Mouse (Mus musculus) liver, embryonic 16.5 days (tissue): ENCODE data around the gene Fgfr3. TPM values are rescaled to one million over a fixed set of nuclear protein-coding genes. Genes with fewer than 3 reads are reported as not detected.

ENCODE experiments used
- ATAC-seq: fragments of 200-750 bp; cut with Nextera tagmentation; 2 replicates; pipeline ENCODE4 v1.8.0; 2017; ENCODE audit warnings: low read depth, mild to moderate bottlenecking, moderate number of reproducible peaks, moderate library complexity
- H3K27ac ChIP-seq: fragments of 300-500 bp; sonication (generic); 2 replicates; pipeline ENCODE4 v1.5.1; 2014; ENCODE audit warnings: mild to moderate bottlenecking, low read length
- H3K27me3 ChIP-seq: fragments of 300-500 bp; sonication (generic); 2 replicates; pipeline ENCODE4 v1.6.1; 2014; ENCODE audit warnings: low read depth, low read length, mixed read lengths; ENCODE audit not compliant: control insufficient read depth, insufficient read depth
- H3K36me3 ChIP-seq: fragments of 300-500 bp; sonication (generic); 2 replicates; pipeline ENCODE4 v1.6.1; 2014; ENCODE audit warnings: mild to moderate bottlenecking; ENCODE audit not compliant: control insufficient read depth, insufficient read depth
- H3K4me1 ChIP-seq: fragments of 300-500 bp; sonication (generic); 2 replicates; pipeline ENCODE4 v1.6.1; 2014; ENCODE audit warnings: low read depth, low read length, mixed read lengths; ENCODE audit not compliant: control insufficient read depth
- H3K4me2 ChIP-seq: fragments of 300-500 bp; sonication (generic); 2 replicates; pipeline ENCODE4 v1.6.1; 2014; ENCODE audit warnings: low read depth, low read length, mixed read lengths
- H3K4me3 ChIP-seq: fragments of 300-500 bp; sonication (generic); 2 replicates; pipeline ENCODE4 v1.5.1; 2014; ENCODE audit warnings: low read depth, mild to moderate bottlenecking, low read length
- H3K9ac ChIP-seq: fragments of 300-500 bp; sonication (generic); 2 replicates; pipeline ENCODE4 v1.6.1; 2014; ENCODE audit warnings: low read depth, low read length
- H3K9me3 ChIP-seq: fragments of 300-500 bp; sonication (generic); replicated peaks from 2 replicates; pipeline ENCODE4 v1.6.1; 2016; ENCODE audit warnings: low read length; ENCODE audit not compliant: control insufficient read depth
- WGBS: fragments of 180-500 bp; shearing (Covaris S2); extraction: QIAGEN DNeasy Blood & Tissue Kit; methylation state at CpG from one replicate; pipeline ENCODE4 v1.1.7; 2014; ENCODE audit not compliant: insufficient replicate concordance; 5-methylcytosine and 5-hydroxymethylcytosine counted together
- polyA plus RNA-seq: library from polyadenylated mRNA; unstranded; fragments of >200 nt; fragmentation: Nextera tagmentation; extraction: Ambion mirVana; gene quantifications from 2 replicates; pipeline ENCODE4 v1.2.1, GENCODE M21; 2015

The Fgfr3 gene
- polyA plus RNA-seq, 1 experiment from 2014 or later = 3.4 TPM

DNA sequence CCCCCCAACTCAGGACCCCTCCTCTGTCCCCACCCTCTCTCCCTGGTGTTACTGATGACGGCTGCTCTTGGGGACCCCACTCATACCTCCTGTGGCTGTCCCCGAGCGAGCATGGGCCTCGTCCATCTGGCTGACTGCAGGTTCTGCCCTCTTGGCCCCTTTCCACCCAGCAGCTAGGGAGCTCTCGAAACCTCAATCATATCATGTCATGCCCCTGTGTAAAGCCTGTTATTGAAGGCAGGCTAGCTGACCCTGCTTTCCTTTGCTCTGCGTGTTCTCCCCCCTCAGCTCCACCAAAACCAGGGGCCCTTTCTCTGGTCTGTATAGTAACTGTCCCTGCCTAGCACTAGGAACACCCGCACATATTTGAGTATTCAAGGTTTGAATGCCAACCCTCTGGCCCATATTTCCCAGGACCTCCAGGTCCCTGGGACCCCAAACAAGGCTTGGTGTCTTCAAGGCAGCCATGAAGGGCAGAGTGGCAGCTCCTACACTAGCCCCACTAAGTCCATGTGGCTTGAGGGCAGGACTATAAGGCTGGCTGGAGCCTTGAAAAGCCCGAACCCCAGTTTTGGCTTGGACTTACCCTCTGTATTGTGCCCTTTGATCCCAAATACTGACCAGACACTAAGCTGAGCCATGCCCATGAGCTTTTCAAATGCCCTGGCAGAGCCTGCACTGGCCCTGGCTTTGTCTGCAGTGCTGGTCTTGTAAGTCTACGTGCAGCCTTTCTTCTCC, 15.7 kb upstream of the Fgfr3 start:
- no peaks in the 10 kb centered on the region for H3K36me3 ChIP-seq
- H3K4me3 ChIP-seq = no peak overlapping the region
- H3K4me2 ChIP-seq = no peak overlapping the region
- no peaks in the 10 kb centered on the region; the same call in 1 of the 2 replicates for H3K4me1 ChIP-seq
- no peak overlapping the region for H3K9ac ChIP-seq
- no peaks in the 10 kb centered on the region for H3K9me3 ChIP-seq
- WGBS = 43% methylated on average over 9 of the region's 9 CpGs
- no peak for ATAC-seq
- H3K27me3 ChIP-seq = no peaks in the 10 kb centered on the region
- no peak overlapping the region for H3K27ac ChIP-seq

DNA sequence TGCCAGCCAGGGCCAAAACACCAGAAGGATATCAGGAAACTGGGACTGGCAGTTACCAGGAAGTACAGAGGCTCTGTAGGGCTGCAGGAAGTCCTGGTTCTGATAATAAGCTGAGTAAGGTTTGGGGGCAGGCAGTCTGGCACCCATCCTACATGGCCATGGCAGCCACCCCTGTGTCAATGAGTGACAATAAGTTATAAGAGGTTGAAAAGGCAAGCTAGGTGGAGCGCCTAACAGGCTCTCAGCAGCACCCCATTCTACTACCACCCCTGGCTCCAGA, 15.2 kb upstream of the Fgfr3 start:
- no peak overlapping the region for H3K27ac ChIP-seq
- no peaks in the 10 kb centered on the region for H3K36me3 ChIP-seq
- no peaks in the 10 kb centered on the region for H3K9me3 ChIP-seq
- no peak overlapping the region for H3K4me3 ChIP-seq
- no peaks in the 10 kb centered on the region; the same call in 1 of the 2 replicates for H3K4me1 ChIP-seq
- H3K9ac ChIP-seq = no peak overlapping the region
- no peak overlapping the region for H3K4me2 ChIP-seq
- WGBS = 68% methylated on average over 1 of the region's 1 CpGs
- no peak for ATAC-seq
- H3K27me3 ChIP-seq = no peaks in the 10 kb centered on the region

DNA sequence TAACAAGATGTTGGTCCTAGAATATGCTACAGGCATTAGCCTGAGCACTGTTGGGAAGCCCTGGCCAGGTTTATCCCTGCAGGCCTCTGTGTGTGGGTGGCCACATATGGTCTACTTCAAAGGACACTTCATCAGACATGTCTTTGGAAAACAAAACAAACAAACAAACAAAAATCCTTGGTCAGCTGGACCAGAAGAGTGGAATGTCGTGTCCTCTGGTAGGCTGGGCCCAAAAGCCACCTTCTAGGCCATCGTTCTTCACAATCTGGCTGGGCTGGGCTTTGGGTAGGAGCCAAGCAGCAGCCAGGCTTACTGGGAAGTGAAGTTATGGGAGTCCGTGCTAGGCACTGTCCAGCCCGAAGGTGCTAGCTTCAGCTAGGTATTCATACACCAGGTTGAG, 14.3 kb upstream of the Fgfr3 start:
- WGBS = 51% methylated on average over 4 of the region's 4 CpGs
- Histone ChIP-seq H3K4me2 (no peak overlapping the region), H3K9ac (no peak overlapping the region), H3K36me3 (no peaks in the 10 kb centered on the region), H3K9me3 (no peaks in the 10 kb centered on the region), H3K4me1 (no peaks in the 10 kb centered on the region; the same call in 1 of the 2 replicates), H3K27me3 (no peaks in the 10 kb centered on the region), H3K27ac (no peak overlapping the region), H3K4me3 (no peak overlapping the region)
- no peak for ATAC-seq

DNA sequence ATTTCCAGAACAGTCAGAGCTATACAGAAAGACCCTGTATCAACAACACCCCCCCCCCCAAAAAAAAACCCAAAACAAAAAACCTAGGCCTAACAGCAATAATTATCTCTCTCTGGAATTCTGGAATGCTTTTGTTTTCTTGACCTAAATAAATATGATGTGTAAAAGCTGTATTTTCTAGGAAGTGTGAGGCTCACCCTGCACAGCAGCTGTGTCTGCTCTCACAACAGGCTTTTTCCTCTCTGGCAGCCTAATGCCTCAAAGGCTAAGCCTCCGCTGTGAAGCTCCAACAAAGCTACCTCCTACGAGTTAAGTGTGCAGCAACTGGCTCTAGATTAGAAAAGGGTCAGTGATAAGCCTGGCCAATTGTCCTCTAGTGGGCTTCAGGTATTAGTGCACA, 12.4 kb upstream of the Fgfr3 start:
- no peak for ATAC-seq
- Histone ChIP-seq H3K4me3 (no peak overlapping the region), H3K4me1 (no peaks in the 10 kb centered on the region; the same call in 1 of the 2 replicates), H3K9ac (no peak overlapping the region), H3K27ac (no peak overlapping the region), H3K36me3 (no peaks in the 10 kb centered on the region), H3K4me2 (no peak overlapping the region), H3K9me3 (no peaks in the 10 kb centered on the region), H3K27me3 (no peaks in the 10 kb centered on the region)
- 56% methylated on average over 2 of the region's 2 CpGs for WGBS

DNA sequence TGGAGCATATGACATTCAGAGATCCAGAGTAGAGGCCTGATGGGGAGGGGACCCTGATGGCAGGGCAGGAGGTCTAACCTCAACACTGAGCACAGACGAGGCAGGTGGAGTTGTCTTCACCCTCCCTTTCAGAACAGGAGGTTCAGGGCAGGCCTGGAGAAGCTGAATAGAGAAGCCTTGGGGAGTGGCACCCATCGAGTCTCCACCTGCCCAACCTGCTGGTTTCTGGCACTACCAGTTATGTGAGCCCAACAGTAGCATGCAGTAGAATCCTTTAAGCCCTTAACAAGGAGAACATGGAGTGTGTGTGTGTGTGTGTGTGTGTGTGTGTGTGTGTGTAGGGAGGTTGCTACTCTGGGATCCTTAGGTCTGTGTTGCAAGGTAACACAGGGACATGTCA, 8.9 kb upstream of the Fgfr3 start:
- Histone ChIP-seq H3K4me1 (no peaks in the 10 kb centered on the region), H3K9me3 (no peaks in the 10 kb centered on the region), H3K27ac (no peak overlapping the region), H3K9ac (no peak overlapping the region), H3K36me3 (no peaks in the 10 kb centered on the region), H3K4me2 (no peak overlapping the region), H3K27me3 (no peaks in the 10 kb centered on the region), H3K4me3 (no peak overlapping the region)
- no peak for ATAC-seq
- 41% methylated on average over 2 of the region's 2 CpGs for WGBS

DNA sequence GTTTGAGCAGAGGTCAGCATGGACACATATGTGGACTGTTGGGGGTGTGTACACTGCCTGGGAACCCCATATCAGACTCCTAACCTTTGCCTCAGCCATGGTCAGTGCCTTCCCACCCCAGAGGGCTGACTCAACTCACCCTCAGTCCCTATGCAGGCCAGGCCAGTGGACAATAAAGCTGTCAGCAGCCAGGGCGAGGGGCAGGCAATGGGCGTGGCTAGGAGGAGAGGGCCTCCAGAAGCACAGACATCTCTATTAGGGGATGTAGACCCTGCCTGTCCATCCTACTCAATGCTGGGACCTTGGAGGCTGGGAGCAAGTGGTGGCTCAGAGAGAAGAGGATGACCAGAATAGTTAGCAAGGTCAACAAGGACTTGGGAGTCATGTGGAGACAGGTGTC, 6.3 kb upstream of the Fgfr3 start:
- no peaks in the 10 kb centered on the region for H3K36me3 ChIP-seq
- H3K4me3 ChIP-seq = no peak overlapping the region
- no peak overlapping the region for H3K9ac ChIP-seq
- no peak overlapping the region for H3K27ac ChIP-seq
- H3K27me3 ChIP-seq = peaks cover 3% of the 10 kb centered on the region
- 47% methylated on average over 2 of the region's 2 CpGs for WGBS
- ATAC-seq = no peak
- H3K9me3 ChIP-seq = no peaks in the 10 kb centered on the region
- H3K4me2 ChIP-seq = no peak overlapping the region
- no peaks in the 10 kb centered on the region for H3K4me1 ChIP-seq

DNA sequence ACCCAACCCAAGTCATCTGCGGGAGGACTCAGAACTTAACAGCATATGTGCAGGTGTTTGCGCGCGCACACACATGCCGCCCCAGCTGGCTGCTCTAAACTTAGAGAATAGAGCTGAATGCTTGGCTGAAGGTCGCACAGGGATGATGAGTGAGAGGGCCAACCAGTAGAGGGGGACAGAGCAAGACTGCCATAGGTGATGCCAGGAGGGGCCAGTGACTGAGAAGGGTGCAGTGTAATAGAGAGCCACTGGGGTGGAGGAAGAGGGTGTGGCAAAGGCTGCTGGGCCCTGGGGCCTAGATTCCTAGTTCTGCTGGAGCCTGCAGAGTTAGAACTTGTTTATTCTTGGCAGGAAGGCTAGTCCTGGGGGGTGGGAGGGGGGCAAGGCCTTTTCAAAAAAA, 5.0 kb upstream of the Fgfr3 start:
- H3K27ac ChIP-seq = no peak overlapping the region
- no peak overlapping the region for H3K4me2 ChIP-seq
- H3K9ac ChIP-seq = no peak overlapping the region
- H3K9me3 ChIP-seq = no peaks in the 10 kb centered on the region
- H3K4me3 ChIP-seq = no peak overlapping the region
- ATAC-seq = no peak
- H3K36me3 ChIP-seq = no peaks in the 10 kb centered on the region
- WGBS = 75% methylated on average over 6 of the region's 6 CpGs
- peaks cover 3% of the 10 kb centered on the region; the same call in 1 of the 2 replicates for H3K4me1 ChIP-seq
- peaks cover 15% of the 10 kb centered on the region for H3K27me3 ChIP-seq

DNA sequence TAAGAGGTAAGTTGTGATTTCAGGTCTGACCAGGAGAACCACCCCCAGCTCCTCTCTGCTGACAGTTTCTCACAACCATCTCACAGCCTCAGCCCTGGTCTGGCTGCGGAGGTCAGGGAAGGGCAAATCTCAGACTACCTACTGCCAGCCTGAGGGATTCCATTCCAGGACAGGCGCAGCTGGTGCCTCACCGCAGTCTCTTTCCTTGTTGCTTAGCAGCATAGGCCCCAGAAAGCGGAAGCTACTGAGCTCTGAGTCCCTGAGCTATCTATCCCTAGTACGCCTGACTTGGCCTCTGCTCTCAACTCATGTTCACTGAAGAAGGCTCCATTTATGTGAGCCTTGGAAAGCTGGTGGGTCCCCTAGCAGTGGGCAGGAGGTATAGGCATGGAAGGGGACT, 3.0 kb upstream of the Fgfr3 start:
- Histone ChIP-seq H3K9ac (no peak overlapping the region), H3K4me2 (no peak overlapping the region), H3K27ac (no peak overlapping the region), H3K9me3 (no peaks in the 10 kb centered on the region), H3K4me1 (peaks cover 6% of the 10 kb centered on the region; the same call in 1 of the 2 replicates), H3K27me3 (peaks cover 35% of the 10 kb centered on the region), H3K36me3 (no peaks in the 10 kb centered on the region), H3K4me3 (no peak overlapping the region)
- ATAC-seq = no peak
- WGBS = 66% methylated on average over 5 of the region's 5 CpGs

DNA sequence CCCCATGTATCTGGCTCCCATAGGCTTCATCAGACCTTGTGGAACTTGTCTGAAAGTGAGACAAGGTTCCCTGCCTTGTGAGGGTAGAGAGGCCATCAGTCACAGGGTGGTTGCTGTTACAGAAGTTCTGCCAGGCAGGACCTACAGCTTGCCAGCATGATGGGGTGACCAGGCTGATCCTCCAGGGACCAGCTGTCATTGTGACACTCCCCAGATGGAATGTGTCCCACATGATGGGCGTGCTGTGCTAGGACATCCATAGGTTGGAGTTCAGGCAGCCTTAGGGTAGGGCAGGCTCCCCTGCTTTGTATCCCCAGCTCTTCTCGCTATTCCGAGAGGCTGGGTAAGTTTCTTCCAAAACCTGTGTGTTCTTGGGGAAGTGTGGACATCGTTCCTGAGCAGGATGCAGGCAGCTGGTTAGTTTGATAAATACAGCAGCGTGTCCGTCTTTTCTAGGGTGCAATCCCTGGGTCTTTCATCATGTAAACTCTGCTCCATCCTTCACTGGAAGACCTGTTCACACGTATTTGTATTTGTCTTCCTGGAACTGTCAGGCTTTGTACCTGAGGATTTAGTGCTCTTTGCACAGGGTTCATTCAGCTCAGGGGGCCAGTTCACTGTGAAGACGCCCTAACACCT, 503 bp upstream of the Fgfr3 start:
- Histone ChIP-seq H3K27ac (no peak overlapping the region), H3K4me3 (peak overlapping the region; percentile 65), H3K36me3 (no peaks in the 10 kb centered on the region), H3K9ac (no peak overlapping the region), H3K9me3 (no peaks in the 10 kb centered on the region), H3K4me2 (peak overlapping the region; percentile 65), H3K27me3 (peaks cover 54% of the 10 kb centered on the region), H3K4me1 (peaks cover 10% of the 10 kb centered on the region; the same call in 1 of the 2 replicates)
- WGBS = 13% methylated on average over 8 of the region's 8 CpGs
- ATAC-seq = peak; percentile 39
